Mouse (Mus musculus): ENCODE measurements at regions not wholly inside any gene's neighbourhood (a gene's known extent, or its start where the extent isn't known, plus 50 kb on each side); places are given as distances from the start of the nearest gene placed in this dataset.
"Not testable (repeated sequence)": the region's sequence is repeated elsewhere in the genome, so short reads cannot be mapped to it uniquely, and the experiment has no call there.

DNA sequence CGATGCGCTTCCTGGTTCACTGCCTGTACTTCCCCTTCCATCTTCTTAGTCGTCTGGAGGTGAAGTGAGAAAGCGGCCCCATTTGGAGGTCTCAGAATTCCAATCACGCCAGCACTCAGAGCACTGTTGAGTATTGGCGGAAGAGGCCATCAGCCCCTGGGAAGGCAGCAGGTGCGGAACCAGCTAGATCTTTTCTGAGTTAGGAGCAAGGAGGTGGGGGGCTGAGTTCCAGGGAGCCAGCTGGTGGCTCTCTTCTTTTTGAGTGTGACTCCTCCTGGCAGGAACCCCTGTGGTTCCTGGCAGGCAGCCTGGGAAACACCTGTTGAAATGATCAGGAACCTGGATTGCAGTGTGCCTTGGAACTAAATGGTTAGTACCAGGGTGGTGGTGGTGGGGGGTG lies 171.9 kb upstream of the Smlr1 start:
- ATAC-seq (ENCODE audit: poor library complexity, severe bottlenecking) = no peak

DNA sequence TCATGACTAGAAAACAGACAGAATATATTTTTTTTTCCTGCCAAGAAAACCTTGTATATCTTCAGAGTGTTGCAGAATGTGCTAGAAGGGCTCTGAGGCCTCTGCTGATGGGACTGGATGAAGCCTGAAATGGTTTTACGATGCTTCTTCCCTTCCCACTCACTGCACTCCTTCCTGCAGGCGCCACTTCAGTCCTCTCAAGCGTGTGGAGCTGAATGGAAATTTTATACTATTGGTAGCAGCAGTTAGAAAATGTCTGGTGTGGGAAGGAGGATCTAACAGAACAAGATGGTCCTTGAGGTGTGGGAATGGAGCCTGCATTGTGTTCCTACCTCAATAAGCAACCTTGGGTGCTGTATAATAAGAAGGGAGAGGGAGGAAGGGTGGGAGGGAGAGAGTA lies 166.1 kb upstream of the Smlr1 start:
- ATAC-seq (ENCODE audit: poor library complexity, severe bottlenecking) = no peak

DNA sequence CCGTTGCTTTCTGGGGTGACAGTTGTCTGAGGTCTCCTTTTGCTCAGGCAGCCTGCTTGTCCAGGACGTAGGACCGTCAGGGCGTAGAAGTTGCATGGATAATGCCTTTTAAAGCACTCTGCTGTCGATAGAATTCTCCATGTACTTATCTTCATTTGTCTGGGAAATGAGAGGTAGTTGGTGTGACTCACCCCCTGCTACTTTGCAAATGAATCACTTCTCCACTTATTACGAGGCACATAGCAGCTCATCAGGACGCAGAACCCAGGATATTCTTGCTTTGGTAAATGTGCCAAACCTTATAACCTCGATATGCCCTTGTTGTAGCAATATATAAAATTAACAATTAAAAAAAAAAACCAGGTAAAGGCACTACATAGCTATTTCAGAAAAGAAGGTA lies 159.7 kb upstream of the Smlr1 start:
- no peak for ATAC-seq (ENCODE audit: poor library complexity, severe bottlenecking)

DNA sequence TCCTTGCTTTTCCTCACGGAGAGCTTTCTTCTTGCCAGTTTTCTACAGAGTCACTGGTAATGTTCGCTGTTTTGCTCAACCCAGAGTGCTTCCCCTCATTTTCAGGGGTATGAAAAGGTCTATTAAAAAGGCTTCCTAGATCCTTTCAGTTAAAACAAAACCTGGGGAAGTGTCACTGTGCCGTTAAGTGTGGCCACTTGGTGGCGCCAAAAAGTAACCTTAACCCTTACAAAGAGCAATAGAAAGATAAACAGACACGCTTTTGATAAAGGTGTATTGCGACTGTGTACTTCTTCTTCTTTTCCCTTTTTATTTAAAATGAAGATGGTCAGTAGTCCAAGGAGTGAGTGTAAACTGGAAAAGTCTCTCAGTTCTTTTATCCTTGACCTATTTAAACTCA lies 145.2 kb upstream of the Smlr1 start:
- peak; percentile 49; the same call in 1 of the 2 replicates for ATAC-seq (ENCODE audit: poor library complexity, severe bottlenecking)

DNA sequence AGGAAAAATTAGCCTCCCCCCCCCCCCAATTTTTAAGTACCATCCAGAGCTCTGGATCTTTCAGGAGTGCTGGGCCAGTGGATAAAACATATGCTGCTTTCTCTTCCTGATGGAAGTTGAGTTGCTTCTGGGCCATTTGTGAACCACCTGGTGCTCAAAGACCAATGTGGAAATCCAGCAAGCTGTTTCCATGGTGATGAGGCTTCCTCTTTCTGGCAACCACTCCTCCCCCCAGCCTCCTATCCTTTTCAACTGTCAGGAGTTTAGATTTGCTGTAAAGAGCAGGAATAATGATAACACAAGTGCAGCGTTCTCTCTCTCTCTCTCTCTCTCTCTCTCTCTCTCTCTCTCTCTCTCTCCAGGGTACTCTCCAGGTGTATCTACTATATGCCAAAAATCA lies 141.8 kb upstream of the Smlr1 start:
- no peak for ATAC-seq (ENCODE audit: poor library complexity, severe bottlenecking)

DNA sequence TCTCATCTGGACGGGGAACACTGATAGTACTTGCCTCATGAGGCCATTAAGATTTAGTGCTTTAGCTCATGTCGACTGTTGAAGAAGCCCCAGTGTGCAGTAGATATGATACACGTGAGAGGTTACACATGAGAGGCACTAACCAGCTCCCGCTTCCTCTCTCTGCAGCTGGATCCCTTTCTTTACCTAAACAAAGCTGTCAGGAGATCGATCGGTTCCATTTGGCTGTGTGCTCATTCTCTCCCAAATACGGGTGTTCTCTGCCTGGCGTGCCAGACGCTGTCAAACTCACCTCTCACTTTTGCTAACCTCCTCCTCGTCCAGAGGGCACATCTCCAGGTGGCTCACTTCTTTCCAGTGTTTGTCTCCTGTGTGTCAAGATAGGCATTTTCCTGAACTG lies 139.3 kb upstream of the Smlr1 start:
- ATAC-seq (ENCODE audit: poor library complexity, severe bottlenecking) = no peak

DNA sequence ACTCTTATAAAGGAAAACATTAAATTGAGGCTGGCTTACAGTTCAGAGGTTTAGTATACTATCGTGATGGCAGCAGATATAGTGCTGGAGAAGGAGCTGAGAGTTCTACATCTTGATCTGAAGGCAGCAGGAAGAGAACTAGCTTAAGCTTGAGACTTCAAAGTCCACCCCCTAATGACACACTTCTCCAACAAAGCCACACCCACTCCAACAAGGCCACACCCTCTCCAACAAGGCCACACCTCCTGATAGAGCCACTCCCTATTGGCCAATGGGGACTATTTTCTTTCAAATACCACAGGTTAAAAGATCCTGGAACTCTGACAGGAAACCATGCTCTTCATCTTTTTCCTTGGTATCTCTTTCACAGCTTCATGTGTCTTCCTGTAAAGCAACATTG lies 134.0 kb upstream of the Smlr1 start:
- no peak for ATAC-seq (ENCODE audit: poor library complexity, severe bottlenecking)

DNA sequence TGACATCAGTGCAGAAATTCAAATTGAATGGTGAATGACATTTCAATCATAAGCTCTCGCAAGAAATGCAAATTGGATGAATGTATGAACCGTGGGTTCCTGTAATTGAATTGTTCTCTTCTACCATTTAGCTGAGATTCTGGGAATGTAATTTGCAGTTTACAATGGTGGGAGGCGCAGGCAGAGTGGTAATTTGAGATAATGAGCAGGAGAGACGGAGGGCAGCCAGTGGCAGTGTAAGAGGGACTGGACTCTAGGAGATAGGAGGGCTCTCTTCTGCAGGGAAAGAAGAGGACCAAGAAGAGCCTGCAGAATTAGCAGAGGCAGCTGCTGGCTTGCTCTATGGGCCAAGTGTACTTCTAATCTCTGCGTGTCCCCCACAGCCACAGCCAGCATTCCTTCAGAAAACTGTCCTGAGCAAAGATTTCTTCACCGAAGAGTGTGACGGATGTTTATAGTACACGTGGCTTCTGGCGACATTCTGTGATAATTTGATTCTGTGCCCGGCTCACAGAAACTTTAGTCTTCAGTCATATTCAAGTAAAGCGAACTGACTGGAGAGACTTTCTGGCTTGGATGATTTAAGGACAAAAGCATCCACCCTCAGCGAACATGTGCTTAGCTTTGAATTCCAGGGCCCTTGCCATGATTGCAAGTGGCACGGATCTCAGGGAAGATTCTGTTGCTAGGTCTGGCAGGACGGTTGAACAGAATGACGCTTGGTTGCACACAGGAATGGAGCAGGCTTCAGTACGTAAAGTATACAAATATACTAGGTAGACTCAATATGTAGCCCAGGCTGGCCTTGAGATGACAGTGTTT lies 116.9 kb upstream of the Smlr1 start:
- ATAC-seq (ENCODE audit: poor library complexity, severe bottlenecking) = no peak

DNA sequence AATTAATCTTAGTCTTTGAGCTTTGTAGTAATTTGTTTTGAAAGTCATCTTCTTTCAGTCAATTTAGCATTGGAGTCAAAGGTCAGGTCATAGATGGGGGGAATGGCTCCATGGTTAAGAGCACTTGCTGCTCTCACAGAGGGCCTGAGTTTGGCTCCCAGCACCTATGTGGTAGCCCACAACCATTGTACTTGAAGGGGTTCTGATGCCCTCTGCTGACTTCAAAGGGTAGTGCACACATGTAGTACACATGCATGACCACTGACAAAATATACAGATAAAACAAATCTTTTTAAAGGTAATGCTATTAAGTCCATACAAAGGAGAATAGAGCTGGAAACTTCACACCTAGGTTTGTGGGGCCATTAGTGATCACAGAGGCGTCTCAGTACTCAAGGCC lies 111.7 kb upstream of the Smlr1 start:
- no peak for ATAC-seq (ENCODE audit: poor library complexity, severe bottlenecking)

DNA sequence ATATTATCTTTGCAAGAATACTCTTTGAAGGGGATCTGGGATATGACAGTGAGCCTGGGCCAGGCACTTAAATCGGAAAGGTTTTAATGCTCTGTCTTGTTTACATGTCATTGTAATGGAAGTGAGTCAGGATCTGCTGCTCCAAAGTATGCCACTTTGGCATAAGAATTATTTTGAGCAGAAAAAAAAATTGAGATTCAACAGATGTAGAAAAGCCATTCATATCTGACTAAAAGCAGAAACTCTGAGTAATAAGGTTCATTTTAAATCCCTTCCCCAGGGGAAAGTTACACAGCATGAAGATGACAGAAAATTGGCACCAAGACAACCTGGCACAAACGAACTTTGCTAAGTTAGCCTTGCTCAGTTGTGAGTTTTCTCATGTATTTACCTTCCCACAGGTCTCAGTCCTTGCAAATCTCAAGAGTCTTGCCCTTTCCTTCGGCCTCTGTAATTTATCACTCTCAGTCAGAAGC lies 107.5 kb upstream of the Smlr1 start:
- ATAC-seq (ENCODE audit: poor library complexity, severe bottlenecking) = no peak

DNA sequence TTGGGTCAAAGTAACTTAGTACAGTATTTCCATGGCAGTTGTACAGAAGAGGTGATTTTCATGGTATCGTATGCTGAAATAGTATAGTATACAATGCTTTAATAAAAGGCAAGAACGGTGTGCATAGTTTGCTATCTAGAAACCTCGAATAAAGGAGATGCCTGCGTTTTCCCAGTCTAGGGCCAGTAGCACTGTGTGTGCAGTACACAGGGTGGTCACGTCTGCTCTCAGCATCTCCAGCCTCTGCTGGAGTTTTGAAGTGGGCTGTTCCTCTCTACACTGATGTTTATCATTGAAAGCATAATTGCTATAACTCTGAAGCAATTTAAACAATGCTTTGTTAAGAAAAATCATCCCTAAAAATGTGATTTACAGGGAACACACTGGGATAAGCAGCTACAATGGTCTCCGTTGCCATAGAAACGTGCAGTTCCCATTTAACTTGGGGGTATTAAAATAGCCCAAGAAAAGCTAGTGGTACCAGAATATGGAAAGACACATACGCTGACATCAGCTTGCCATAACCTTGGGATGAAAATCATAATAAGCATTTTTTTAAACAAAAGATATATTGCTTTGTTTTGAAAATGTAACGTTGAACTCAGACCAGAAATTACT lies 106.1 kb upstream of the Smlr1 start:
- ATAC-seq (ENCODE audit: poor library complexity, severe bottlenecking) = no peak

DNA sequence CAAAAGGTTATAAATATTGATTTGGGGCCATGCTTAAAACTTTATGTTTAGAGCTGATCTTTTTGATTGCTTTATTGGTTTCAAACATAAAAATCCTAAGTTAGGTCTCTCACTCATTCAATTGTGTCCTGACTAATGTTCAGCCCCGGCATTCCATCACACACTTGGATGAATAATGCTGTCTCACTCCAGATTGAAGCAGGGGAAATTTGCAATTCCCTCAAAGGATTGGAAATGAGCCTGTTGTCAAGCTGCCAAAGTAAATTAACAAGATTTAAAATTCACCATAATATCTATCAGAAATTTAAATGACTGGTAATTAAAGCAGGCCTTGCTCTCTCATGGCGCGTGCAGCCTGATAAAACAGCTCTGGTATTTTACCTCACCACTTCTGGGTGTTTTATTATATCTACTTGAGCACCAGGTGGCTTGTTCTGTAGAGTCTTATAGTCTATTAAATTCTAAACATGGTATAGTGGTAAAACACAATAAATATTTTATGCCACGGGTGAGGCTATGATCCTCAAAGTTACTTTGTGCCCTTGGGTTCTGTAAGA lies 97.1 kb upstream of the Smlr1 start:
- no peak for ATAC-seq (ENCODE audit: poor library complexity, severe bottlenecking)

DNA sequence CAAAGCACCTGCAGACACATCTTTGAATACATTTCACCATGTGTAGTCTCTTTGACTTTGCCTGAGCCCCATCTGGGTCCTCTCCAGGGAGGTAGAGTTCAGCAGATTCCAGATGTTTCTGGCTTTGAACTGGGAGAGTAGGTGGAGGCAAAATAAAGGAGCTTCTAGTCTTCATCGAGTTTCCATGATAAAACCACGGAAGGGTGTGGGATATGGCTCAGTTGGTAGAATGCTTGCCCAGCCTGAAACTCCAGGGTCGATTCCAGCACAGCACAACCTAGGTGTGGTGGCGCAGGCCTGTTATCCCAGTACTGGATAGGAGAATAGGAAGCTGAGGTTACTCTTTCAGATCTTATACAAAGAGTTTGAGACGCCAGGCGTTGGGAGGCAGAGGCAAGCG lies 96.2 kb upstream of the Smlr1 start:
- ATAC-seq (ENCODE audit: poor library complexity, severe bottlenecking) = no peak

DNA sequence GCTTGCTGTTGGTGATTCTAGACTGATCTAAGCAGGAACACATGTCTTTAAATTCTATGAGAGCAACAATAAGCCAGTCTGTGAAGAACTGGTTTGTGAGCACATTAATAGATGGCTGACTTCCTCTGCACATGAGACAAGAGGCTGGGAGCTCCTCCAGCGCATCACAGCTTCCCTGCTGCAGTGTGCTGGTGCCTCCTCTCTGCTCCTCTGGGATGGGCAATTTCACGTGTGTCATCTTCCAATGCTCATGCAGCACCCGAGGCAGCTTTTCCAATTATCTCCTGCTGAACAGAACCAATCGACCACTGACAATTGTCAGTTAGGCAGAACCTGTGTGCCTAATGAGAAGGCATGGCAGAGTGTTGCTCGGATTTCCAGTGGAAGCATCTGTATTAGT lies 86.5 kb upstream of the Smlr1 start:
- no peak for ATAC-seq (ENCODE audit: poor library complexity, severe bottlenecking)

DNA sequence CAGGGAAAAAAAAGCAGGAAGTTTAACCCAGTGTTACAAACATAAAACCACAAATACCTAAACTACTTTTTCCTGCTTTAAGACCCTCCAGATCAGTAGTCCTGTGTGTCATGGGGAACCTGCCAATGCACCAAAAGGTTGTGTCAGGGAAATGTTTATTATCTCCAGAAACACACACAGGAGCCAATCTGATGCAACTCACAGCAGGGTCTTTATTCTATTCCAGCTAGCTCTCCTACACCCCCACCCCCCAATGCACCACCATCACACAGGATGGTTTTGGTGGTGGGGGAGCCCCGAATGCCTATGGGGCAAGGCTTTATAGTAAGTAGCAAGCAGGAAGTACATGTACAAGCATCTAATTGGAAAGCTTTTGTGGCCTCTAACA lies 85.7 kb upstream of the Smlr1 start:
- ATAC-seq (ENCODE audit: poor library complexity, severe bottlenecking) = not testable (repeated sequence)

DNA sequence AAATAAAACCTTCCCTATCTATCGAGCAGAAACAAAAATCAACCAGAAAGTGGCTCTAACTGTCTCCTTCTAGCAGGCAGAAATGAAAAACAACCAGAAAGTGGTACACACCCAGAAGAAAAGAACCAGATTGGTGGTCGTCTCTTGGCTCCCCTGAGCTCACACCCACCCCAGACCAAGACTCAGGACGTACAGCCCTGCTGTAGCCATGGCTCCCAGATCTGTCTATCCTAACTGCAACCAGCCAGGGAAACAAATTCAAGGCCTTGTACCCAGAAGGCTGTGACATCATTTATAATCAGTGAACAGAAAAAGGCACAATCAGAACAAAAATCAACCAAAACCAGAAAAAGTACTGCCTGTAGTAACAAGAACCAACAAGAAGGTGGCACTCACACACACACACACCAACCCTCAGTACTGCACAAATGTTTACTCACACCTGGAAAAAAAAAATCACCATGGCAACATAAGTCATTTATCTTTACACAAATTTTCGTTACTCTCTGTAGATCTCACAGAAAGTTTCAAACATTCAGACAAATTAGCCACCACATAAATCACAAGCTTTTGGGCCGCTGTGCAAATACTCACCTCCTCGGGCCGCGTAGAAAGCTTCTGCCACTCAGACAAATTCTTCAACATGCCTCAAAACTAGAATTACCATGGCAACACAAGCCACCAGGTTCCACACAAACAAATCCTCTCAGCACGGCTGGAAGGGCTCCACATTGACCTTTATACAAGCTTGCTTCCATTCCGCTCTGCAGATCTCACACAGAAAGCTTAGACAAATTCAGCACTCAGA lies 85.1 kb upstream of the Smlr1 start:
- no peak for ATAC-seq (ENCODE audit: poor library complexity, severe bottlenecking)

DNA sequence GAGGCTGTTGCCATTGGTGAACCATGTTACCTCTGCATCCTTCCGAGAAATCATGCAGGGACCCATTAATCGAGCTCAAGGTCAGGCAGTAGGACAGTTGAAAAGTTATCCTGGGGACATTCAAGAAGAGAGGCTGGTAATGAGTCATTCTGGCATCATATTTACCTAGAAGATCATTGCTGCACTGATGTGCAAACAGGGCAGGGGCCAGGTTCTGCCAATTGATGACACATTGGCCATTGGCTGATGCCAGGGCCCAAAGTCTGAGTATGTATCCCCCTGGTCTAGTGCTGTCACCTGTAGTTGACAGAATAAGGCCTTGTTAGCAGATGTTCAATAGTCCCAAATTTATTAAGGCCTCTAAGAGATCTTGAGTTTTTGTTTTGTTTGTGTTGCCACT lies 83.6 kb upstream of the Smlr1 start:
- ATAC-seq (ENCODE audit: poor library complexity, severe bottlenecking) = no peak

DNA sequence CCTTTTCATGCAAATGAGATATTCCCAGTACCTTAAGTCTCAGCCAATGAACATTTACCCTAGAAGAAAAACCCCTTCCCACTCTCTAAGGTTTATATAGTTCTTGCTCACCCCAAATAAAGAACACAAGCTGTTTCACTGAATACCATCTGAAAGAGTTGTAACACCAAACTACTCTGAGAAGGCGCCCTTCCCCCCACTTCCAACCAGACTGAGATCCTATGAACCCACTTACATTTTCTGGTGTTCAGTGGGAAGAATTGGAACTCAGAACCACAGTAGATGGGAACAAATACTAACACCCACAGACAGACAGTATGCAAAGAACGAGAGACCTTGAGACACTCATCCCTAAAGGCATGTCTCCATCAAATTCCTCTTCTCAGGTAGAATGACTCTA lies 65.4 kb upstream of the Smlr1 start:
- no peak for ATAC-seq (ENCODE audit: poor library complexity, severe bottlenecking)

DNA sequence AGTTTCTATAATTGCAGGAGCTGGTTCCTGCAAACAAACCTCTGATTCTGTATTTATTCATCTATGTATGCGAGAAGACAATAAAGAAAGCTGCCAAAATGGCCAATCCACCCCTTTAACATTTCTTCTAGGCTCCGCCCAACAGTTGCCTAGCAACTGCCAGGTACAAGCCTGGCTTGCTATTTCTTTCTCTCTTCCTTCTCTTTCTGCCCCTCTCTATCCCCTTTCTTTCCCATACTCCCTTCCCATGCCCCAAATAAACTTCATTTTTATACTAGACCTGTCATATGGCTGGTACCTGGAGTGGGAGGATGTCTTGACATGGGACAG lies 53.2 kb upstream of the Smlr1 start:
- ATAC-seq (ENCODE audit: poor library complexity, severe bottlenecking) = no peak

DNA sequence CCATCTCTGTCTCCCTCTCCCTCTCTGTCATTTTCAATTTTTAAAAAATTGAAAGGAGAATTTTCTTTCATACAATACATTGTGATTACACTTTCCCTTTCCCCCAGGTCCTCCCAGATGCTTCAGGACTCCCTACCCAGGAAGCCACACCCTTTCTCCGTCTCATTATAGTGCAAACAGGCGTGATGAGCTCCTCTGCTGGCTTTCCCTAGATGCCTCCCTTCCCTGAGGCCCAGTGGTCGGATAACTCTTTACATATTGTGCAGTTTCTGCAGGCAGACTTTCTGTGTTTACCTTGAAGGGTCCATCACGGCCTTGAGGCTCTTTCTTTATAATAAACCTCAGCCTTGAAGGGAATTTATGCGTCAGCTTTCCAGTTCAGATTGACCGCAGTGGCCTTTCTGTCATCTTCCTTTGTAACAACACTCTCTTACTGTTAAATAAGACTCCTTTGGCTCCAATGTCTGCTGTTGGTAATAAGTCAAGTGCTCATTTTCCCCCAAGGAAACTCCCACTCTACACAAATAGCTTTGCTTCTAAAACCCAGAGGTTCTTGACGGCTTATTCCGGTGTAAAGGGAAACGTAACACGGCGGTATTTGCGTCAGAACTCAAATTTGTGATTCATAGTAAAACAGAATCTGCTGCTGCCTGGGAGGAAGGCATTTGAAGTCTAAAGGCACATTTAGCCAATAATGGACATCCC lies 52.7 kb upstream of the Smlr1 start:
- ATAC-seq (ENCODE audit: poor library complexity, severe bottlenecking) = no peak

All from megakaryocyte, adult 5-6 weeks (primary cell).